Mouse (Mus musculus) left cerebral cortex, adult 18-20 months (tissue): Measurements from ENCODE around the gene Rab34. TPM values are rescaled to one million over a fixed set of nuclear protein-coding genes. Genes with fewer than 3 reads are reported as not detected.

Experiments
- DNase-seq, 2 experiments: peaks; one replicate each; pipeline ENCODE4 v3.0.0; 2021 to 2022; ENCODE audit warnings: low spot score in 2 of 2, mixed read lengths in 1 of 2
- long read RNA-seq, 2 experiments: library from polyadenylated mRNA; stranded (forward); transcript quantifications; one replicate each; pipeline ENCODE4 v2.0.0; 2021
- total RNA-seq, 2 experiments: library from RNA; stranded (reverse); gene quantifications; 2 replicates each; pipeline ENCODE4 v1.2.3; 2021

The Rab34 gene
- 10 to 100 TPM; 15.2 to 18.0 TPM for total RNA-seq
- long read RNA-seq, experiment 1, transcript Rab34-203 (10 exons, 1,685 nt) = major isoform, 10 of 35 reads
- long read RNA-seq, experiment 1, partial matches to known transcripts = 18 of 35 reads
- long read RNA-seq, experiment 1, other reads (novel, unspliced or antisense) = 6 of 35 reads
- long read RNA-seq, experiment 2, transcript Rab34-203 (10 exons, 1,685 nt) = minor isoform, 7 of 34 reads
- long read RNA-seq, experiment 2, transcript Rab34-201 (11 exons, 1,368 nt) = major isoform, 13 of 34 reads
- long read RNA-seq, experiment 2, partial matches to known transcripts = 9 of 34 reads
- long read RNA-seq, experiment 2, other reads (novel, unspliced or antisense) = 4 of 34 reads

DNA sequence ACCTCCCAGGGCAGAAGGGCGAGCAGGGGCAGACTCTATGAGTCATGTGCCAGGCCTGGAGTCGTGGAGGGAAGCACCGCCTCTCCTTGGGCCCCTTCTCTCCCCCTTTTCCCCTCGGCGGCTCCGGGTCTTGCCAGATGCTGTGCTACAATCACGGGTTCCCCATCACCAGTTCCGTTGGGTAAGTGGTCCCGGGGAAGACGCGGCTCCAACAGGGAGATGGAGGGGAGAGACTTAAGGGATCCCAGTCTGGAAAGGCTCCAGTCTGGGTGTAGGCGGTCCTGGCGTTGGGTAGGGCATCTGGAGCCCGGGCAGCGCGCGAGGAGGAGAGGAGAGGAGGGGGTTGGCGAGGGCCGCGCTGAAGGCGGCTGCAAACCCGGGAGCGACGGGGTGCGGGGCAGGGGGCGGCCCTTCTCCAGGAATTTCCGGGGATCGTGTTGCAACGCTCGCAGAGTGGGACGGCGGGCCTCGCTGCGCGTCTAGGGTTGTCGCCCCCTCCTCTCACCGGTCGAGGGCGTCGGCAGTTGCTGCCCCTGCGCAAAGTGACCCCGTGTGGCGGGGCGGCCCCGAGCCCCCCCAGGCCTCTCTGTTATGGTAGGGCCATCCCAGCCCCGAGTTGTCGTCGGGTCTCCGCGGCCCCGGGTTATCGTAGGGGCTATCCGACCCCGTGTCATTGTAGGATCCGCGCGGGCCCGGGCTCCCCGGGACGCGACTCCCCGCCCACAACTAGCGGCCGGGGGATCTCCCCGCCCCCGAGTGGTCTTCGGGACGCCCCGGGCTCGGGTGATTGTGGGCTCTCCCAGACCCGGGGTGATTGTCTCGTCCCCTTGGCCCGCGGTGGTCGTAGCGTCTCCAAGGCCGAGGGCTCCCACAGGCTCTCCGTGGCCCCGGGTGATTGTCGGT lies at the start of gene Rab34:
Rab34 (plus strand) TSS at position 100 of the 903 bp plus-strand sequence.
- DNase-seq = peak; percentile 29 to 52

DNA sequence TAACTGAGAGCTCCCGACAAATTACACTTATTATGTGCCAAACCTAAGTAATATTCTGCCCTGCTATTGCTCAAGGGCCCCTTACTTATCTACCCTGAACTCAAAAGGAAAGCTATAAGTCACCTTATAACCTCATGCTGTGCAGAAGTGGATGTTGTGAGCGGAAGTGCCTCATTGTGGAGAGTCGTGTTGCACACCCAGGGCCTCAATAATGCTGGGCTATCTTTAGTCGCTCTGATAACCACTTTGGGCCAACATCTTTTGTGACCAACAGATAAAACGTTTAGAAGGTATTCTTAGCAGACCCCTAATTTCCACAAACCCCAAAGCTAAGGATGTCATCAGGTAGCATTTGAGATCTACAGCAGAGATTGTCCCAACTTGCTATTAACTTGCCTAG lies 47.6 kb upstream of the Rab34 start:
- no peak for DNase-seq

DNA sequence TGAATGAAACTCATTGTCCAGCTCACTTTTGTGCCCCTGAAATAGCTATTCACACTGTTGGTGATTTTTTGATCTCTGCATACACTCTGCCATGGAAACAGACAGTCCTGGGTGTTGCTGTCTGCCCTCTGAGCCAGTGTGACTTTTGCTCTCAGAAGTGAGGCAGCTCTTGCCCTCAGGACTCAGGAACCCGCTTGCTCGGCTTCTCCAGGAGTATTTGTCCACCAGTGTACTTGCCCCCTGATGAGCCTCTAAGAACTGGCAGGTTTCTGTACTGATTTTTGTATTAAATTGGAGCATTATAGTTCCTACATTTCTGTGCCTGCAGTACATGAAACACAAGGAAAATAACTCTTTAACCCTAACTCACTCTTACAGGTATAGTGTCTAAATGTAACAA lies 44.7 kb upstream of the Rab34 start:
- no peak for DNase-seq

DNA sequence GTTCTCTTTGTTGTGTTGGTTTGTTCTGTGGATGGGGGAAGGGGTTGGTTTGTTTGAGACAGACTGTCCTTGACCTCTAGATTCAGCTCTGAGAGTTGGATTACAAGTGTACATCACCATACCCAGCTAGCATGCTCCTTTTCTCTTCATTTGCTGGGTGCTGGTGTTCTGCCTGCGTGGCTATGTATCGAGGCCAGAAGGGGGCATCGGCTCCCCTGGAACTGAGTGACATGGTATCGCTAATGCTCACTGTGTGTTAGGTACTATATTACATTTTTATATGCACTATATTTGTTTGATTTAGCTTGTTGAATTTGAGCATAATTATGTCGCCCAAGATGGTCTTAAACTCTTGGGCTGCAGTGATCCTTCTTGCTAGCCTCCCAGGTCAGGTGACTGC lies 42.1 kb upstream of the Rab34 start:
- no peak for DNase-seq

DNA sequence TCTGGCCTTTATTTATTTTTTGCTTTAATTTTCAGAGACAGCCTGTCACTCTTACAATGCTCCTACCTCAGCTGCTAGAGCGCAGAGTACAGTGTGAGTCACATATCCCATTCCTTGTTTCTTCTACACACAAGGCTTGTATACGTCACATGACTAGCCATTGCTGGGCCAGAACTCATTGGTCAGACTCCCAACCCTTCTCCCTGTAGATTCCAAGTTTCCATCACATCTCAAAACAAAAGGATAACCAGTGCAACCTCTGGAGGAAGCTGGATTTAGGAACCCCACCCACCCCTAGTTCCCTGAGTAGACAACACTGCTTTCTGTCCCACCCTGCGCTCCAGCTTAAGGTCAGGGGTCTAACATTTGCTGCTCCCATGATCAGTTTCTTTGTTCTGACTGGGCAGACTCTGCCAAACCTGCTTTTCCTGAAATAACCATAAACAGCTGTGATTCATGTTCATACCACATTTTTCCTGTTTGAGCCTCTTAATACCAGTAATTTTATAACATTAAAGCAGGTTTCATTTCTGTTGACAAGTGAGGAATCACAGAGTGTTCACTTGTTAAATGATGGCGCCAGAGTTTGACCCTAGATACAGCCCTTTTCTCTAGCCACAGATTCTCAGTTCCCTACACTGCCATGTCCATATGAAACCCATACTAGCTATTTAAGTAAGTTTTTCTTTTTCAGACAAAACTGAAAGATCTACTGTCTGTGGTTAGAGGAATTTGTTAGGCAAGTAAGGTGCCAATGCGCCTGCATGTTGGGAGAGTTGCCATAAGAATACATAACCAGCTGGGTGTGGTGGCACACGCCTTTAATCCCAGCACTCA lies 41.3 kb upstream of the Rab34 start:
- no peak for DNase-seq

DNA sequence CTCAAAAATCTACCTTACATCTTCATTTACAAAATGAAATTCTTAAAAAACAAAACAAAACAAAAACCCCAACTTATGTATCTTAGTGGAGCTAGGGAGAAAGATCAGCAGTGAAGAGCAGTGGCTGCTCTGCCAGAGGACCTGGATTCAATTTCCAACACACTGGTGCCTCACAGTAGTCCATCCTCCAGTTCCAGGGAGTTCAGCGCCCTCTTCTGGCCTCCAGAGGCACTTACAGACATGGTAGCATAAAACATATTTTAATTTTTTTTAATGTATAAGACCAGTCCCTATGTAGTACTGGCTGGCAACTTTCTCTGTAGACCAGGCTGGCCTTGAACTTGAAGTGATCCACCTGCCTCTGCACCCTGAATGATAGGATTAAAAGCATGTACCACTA lies 37.1 kb upstream of the Rab34 start:
- no peak for DNase-seq

DNA sequence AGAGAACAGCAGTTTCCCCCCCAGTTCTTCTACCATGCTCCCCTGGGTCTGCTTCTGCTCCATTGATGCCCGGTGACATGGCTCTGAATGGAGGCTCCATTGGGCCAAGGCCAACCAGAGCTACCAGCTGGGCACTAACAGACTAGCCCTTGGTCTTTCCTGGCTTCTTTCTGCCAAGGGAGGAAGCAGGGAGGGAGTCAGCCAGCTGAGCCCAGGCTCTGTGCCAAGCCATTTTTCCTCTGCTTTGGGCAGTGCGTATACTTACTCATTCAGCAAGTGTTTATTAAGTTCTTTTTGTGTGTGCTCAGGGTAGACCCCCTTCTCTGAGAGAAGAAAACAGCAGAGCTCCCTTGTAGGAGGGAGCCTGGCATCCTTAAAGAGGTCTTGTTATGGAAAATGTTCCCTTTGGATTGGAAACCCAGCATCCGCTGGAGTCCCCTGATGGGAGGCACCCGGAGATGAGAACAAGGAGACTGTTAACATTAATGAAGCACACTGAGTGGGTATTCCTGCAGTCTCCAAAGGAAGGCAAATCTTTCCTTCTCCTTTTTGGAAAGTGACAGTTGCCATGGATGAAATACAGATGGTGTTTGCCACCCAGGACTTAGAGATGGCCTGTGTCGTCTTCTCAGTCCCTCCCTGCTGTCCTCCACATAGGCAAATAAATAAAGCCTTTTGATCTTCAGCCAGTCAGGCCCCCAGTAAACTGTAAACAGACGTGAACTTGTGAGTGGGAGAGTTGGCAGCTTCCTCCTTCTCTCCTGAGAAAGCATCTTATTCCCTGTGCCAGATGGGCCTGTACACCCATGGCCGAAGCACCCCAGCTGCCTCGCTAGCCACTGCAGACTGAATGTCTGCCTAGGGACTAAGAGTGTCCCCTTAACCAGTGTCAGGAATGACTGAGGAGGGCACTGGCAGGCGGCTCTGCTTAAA lies 35.7 kb upstream of the Rab34 start:
- peak; percentile 67 to 71 for DNase-seq

DNA sequence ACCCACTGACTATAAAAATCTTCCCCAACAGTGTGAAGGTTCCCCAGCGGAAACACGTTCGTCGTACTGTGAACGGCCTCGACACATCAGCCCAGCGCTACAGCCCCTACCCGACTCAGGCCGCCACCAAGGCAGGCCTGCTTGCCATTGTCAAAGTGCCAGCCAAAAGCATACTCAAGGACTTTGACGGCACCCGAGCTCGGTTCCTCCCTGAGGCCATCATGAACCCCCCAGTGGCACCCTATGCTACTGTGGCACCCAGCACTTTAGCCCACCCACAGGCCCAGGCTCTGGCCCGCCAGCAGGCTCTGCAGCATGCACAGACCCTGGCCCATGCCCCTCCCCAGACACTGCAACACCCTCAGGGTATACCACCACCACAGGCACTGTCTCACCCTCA lies 34.5 kb upstream of the Rab34 start:
- DNase-seq = no peak

DNA sequence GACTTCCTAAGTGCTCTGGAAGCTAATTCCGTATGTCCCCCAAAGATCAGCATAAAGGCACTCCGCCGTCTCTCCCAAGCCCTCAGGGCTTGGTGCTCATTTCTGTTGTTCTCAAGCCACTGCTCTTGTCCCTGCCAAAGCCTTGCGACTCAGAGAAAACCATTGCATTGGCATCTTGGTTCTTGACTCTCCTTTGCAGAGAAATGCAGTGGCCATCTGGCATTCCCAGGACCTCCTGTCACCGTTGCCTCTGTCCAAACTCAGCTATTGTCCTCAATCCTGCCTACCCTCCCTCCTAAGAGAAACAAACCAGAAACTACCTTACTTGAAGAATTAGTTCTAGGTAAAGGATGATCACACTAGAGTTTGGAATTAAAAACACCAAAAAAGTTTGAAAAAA lies 32.6 kb upstream of the Rab34 start:
- DNase-seq = no peak

DNA sequence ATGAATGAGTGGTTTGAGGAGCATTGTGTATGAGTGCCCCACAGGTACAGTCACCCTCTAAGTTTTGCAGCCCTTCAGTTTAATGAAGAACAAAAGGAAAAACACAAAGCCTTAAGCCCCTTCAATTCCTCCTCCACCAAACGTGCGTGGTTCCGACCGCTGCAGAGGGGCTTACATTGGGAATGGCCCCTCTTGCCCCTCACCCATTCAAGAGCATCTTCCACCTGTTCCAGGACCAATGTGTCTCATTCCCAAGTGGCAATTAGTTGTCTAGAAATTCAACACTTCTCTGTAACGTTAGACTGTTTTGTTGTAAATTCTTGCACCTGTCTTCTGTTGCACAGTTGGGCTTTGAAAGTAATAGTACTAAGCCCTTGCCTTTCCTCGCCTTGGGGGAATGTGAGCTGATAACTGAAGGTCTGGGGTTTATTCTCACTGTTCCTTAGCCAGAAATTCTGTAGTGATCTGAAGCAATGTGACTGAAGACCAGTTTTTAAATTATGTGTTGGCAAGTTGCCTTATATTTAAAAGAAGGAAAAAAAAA lies 32.0 kb upstream of the Rab34 start:
- DNase-seq = no peak

DNA sequence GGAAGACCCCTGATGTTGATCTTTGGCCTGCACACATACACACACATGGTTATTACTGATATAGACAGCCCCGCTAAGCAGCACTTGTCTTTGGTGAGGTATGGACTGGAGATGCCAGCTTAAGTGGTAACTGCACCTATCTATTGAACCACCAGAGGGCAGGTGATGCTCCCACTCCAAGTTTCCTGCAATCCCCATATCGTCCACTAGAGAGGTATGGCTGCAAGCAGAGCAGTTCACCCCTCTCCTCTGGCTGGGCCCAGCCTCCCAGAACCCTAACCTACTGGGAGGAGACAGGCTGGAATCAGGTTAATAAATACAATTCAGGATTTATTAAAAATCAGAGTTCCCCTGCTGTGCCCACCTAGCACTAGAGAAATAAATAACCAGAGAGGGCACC lies 29.1 kb upstream of the Rab34 start:
- DNase-seq = peak; percentile 78

DNA sequence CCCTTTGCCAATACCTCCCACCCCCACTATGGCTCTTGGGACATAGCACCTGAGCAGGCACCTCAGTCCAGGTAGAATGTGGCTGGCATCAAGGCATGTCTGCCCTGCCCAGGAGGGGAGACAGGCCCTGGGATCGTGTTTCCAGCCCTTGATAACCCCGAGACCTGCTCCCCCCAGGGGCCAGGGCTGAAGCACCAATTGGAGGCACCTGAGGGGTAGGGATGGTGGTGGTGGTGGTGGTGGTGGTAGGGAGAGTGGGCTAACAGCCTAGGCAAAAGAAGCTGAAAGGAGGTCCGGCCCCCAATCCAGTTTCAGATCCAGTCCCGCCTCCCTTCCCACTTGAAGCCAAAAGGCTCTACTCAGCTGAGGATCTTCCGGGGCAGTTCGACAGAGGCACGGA lies 28.7 kb upstream of the Rab34 start:
- DNase-seq = no peak

DNA sequence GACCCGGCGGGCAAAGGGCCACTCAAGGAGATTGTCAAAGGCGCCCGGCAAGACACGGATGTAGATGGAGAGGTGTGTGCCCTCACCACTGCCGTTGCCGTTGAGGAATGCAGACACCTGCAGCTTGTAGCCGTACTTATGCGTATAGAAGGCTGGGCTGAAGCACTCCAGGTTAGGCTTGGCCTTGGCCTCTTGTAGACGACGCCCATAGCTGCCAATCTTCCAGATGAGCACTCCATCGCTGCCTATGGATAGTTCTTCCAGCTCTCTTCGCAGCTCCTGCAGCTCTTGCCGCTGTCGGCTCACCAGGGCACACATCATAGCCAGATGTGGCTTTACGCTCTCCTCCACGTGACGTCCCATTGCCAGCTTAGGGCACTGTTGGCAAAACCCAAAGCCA lies 28.1 kb upstream of the Rab34 start:
- DNase-seq = no peak

DNA sequence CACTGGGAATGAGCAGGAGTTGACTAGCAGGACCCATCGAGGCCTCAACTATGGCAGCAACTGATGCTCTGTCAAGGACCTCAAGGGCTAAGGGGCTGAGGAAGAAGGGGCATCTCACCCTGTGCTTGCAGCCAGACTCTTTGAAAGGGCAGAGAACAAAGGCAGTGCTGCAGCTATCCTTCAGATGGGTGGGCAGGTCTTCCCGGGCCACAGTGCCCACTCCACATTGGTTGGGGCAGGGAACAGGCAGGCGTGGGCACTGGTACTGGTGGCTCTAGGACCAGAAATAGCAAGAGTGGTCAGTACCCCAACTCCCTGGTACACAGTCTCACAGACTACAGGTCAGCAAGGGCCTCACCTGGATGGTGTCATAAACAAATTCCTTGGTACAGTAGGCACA lies 27.6 kb upstream of the Rab34 start:
- DNase-seq = no peak

DNA sequence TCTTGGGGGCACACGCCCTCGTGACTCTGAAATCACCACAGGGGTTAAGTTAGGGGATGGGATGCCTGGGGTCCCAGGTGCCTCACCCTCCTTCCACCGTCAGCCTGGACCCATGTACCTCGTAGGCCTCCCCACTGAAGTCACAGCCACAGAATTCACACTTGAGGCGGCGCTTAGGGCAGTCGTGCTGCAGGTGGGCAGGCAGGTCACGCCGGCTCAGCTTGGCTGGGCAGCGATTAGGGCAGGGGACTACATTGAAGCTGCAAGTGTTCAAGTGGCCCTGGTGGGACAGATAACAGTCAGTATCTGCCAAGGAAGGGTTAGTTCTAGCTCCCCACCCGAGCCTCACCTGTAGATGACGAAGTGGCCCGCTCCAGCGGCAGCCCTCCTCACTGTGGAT lies 27.1 kb upstream of the Rab34 start:
- no peak for DNase-seq

DNA sequence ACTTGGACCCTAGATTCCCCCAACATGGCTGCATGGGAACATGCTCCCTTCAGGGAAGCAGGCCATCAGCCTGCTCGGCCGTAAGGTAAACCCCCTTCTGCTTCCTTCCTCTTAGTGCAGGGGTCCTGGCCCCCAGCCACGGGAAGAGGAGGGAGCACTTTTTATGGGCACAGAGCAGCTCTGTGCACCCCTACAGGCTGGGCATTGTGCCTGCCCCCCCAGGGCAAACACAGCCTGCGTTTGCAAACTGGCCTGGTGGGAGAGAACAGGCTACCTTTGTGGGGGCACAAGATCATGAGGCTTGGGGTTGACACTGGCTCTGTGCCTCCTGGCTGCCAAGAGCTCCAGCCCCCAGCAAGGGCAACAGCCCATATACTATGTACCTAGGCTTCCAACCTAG lies 26.3 kb upstream of the Rab34 start:
- no peak for DNase-seq

DNA sequence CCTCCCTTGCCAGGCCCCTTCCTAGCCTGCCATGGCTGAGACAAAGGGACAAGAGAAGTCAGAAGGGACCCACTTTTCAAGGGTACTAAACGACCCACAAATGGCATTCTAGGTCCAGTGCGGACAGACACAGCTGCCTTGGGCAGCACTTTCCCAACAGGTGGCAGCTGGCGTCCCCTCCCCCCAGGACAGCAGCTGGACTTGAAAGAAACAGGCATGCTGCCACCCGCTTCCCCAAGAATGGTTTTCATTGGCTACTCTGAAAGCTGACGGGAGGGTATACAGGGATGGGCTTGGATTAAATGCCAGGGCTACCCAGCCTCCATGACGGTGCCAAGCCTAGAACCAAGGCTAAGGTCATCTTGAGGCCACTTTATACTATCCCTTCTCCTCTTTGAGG lies 25.7 kb upstream of the Rab34 start:
- no peak for DNase-seq

DNA sequence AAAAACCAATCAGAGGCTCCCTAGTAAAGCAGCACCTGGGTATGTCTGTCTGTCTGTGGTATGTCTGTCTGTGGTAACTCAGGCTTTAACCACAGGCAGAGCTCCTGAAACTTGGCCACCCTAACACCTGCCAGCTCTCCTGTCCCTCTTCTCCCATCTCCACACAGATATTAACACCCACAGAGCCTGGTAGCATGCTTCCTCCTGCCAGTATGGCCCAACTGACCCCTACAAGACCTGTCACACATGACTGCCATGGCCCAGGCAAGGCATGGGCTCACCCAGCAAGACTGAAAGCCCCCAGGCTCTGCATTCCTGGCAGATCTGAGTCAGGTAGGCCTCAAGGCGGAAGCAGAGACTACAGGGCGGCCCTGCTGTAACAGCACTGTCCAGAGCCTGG lies 25.2 kb upstream of the Rab34 start:
- no peak for DNase-seq

DNA sequence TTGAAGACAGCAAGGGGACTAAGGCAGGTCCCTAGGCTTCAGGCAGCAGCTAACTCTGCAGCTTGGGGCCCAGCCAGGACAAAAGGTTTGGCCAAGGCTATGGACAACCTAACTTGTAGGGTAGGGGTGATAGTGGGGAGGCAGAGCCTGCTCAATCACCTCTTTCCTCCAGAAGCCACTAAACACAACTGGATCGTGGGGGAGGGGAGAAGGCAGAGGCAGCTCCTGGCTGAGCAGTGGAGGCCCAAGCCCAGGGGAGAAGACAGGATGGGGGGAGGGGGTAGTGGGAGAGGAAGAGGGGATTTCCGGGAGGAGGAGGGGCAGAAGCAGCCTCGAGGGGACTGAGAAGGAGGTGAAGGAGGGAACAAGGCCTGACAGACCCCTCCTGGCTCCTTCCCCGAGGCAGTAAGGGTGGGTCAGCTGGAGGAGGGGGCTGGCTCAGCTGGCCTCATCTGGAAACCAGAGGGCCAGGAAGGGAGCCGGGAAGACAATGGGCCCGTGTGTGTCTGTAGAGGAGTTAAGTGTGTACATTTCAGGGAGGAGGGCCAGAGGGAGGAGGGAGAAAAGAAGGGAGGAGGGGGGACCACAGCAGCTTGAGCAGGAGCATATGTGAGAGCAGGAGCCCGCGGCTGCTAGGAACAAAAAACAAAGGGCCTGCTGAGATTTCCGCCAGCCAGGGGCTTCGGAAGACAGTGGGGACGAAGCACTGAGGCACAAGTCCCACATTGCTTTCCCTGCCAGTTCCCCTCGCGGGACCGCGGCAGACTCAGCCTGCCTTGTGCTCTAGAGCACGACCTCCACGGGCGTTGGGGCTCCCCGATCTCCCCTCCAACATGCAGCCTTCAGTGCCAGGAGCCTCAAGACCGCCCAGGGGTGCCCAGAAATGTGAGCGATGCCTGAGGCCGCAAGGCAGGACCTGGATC lies 24.3 kb upstream of the Rab34 start:
- no peak for DNase-seq
